Mouse (Mus musculus) lung, postnatal 0 days (tissue): ENCODE data around the gene Osbpl9.

ENCODE experiments used
- CTCF ChIP-seq: IDR thresholded peaks from 2 replicates; pipeline ENCODE4 v1.5.1; 2016; ENCODE audit warnings: antibody characterized with exemption, mild to moderate bottlenecking
- EP300 ChIP-seq: IDR thresholded peaks from 2 replicates; pipeline ENCODE4 v1.6.1; 2016; ENCODE audit warnings: antibody characterized with exemption, mild to moderate bottlenecking, control low read depth

DNA sequence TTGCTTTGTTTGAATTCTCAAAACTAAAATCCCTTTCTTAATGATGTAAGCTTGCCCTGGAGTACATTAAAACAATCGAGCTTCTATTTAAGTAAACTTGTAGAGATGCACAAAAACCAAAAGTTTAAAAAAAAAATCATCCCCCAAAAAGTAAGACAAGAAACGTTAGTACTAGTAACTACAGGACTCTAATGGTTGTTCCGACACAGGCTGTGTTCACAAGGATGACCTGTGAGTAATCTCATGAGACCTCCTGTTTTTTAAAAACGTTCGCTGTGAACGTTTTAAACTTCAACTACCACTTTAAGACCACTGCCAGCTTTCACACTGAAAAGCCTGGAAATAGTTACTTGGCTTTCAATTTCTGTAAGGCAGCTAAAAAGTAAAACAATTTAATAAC is 85.1 kb downstream of the Osbpl9 start:
- TF ChIP-seq CTCF (no peak), EP300 (no peak)
